In the genomic region with DNA sequence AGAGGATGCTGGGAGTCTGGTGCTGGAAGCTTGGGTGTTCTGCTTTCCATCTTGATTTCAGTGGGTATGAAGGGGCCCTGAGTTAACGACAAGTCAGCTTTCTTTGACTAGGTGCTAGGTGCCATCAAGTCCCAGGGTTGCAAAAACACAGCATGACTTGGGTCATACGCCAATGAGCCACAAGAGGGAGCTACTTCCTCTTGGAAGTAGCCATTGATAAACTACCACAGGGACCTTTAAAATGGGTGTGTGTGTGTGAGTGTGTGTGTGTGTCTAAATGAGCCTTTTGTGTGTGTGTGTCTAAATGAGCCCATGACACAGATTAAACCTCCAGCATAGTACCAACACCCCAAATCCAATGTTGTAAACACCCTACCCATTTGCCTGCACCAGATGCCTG, we compare ENCODE assay signal across 7 mouse cellular contexts.
A peak's percentile ranks its signal among the peaks of the same experiment; 100 is the strongest.
DNase-seq lines count a peak whose midpoint lies in the region; ATAC-seq and TF ChIP-seq lines count a peak whose summit lies in the region.

No protein-coding gene starts in this region.

- no peaks in the 10 kb centered on the region for H3K9me3 ChIP-seq in embryonic facial prominence, embryonic 11.5 days (replicated peaks; ENCODE audit: control insufficient read depth, low read length)

- no peaks in the 10 kb centered on the region for H3K4me1 ChIP-seq in embryonic facial prominence, embryonic 11.5 days (ENCODE audit: control insufficient read depth, insufficient read depth, low read length)
- H3K4me1 ChIP-seq in heart, adult 2 months (ENCODE audit: control insufficient read depth, insufficient read depth, low read length), result no peaks in the 10 kb centered on the region; the same call in 1 of the 2 replicates

- no peak for ATAC-seq in embryonic facial prominence, embryonic 11.5 days (replicated peaks; ENCODE audit: insufficient number of reproducible peaks, low FRiP score, low TSS enrichment, low read depth)

- DNase-seq in ES-CJ7 (ENCODE audit: low read depth, low spot score), result peak; percentile 71
- DNase-seq in adrenal gland, postnatal 25 days, result peak; percentile 62
- DNase-seq in embryonic facial prominence, embryonic 11.5 days (ENCODE audit: low spot score), result peak; percentile 85
- peak; percentile 62 to 76 for DNase-seq in heart, adult 2 months
- DNase-seq in kidney, postnatal 4 days, result peak; percentile 83 to 86
- peak; percentile 60 to 62 for DNase-seq in lung, adult 18-20 months
- peak; percentile 77 for DNase-seq in right cerebral cortex, postnatal 14 days

- no peaks in the 10 kb centered on the region for H3K27me3 ChIP-seq in embryonic facial prominence, embryonic 11.5 days (ENCODE audit: control insufficient read depth, insufficient read depth, low read length)
- H3K27me3 ChIP-seq in heart, adult 2 months (ENCODE audit: control insufficient read depth, insufficient read depth, low read length), result no peaks in the 10 kb centered on the region

- peak; percentile 82 for TF ChIP-seq CTCF in heart, adult 2 months (IDR thresholded peaks at IDR 0.05)

- H3K27ac ChIP-seq in embryonic facial prominence, embryonic 11.5 days (replicated peaks; ENCODE audit: low read depth, low read length), result no peak overlapping the region
- no peak overlapping the region for H3K27ac ChIP-seq in heart, adult 2 months

- no peak overlapping the region for H3K4me2 ChIP-seq in embryonic facial prominence, embryonic 11.5 days (ENCODE audit: low read depth, low read length)

- H3K79me2 ChIP-seq in heart, adult 2 months (replicated peaks; ENCODE audit: control insufficient read depth, insufficient read depth, low read length), result no peaks in the 10 kb centered on the region

- no peak for TF ChIP-seq POLR2A in heart, adult 2 months (IDR thresholded peaks at IDR 0.05; ENCODE audit: insufficient read depth, low read depth, low read length)

- no peak overlapping the region for H3K9ac ChIP-seq in embryonic facial prominence, embryonic 11.5 days (replicated peaks; ENCODE audit: low read length)
- H3K9ac ChIP-seq in heart, adult 2 months (ENCODE audit: low read depth, low read length), result no peak overlapping the region

- TF ChIP-seq EP300 in heart, adult 2 months (IDR thresholded peaks at IDR 0.05; ENCODE audit: insufficient read depth, low read depth, low read length), result 0 out of 2 replicates have a peak, but pooled peaks have one; percentile 26

- WGBS in embryonic facial prominence, embryonic 11.5 days, result 12% methylated on average over 2 of the region's 2 CpGs
- 2% methylated on average over 2 of the region's 2 CpGs for WGBS in heart, adult 2 months

- H3K4me3 ChIP-seq in embryonic facial prominence, embryonic 11.5 days (ENCODE audit: low read depth, low read length), result no peak overlapping the region
- no peak overlapping the region for H3K4me3 ChIP-seq in heart, adult 2 months

- H3K36me3 ChIP-seq in embryonic facial prominence, embryonic 11.5 days (replicated peaks; ENCODE audit: control insufficient read depth, insufficient read depth, low read depth, low read length), result no peaks in the 10 kb centered on the region
- no peaks in the 10 kb centered on the region for H3K36me3 ChIP-seq in heart, adult 2 months (ENCODE audit: control insufficient read depth, insufficient read depth, low read length)

- intact Hi-C loops in heart, adult 2 months (cut with DNase I), result loop anchor here (1.0 to 5.0 kb wide), 4 partner anchors 126 to 470 kb away; a partner anchor contains a TSS
